Mouse (Mus musculus) embryonic facial prominence, embryonic 12.5 days (tissue): ENCODE measurements around the gene Cnp. TPM values are rescaled to one million over a fixed set of nuclear protein-coding genes. Genes with fewer than 3 reads are reported as not detected.
A peak's percentile ranks its signal among the peaks of the same experiment; 100 is the strongest.
"Not testable (repeated sequence)": the region's sequence is repeated elsewhere in the genome, so short reads cannot be mapped to it uniquely, and the experiment has no call there.

ENCODE experiments used
- ATAC-seq: fragments of 200-750 bp; cut with Nextera tagmentation; 2 replicates; pipeline ENCODE4 v1.8.0; 2017; ENCODE audit not compliant: insufficient number of reproducible peaks, insufficient read depth, low FRiP score, low TSS enrichment
- H3K27ac ChIP-seq: fragments of 300-500 bp; sonication (generic); 2 replicates; pipeline ENCODE4 v1.5.1; 2016; ENCODE audit warnings: mild to moderate bottlenecking
- H3K27me3 ChIP-seq: fragments of 300-500 bp; sonication (generic); 2 replicates; pipeline ENCODE4 v1.6.1; 2016; ENCODE audit warnings: mild to moderate bottlenecking, moderate library complexity
- H3K36me3 ChIP-seq: fragments of 300-500 bp; sonication (generic); 2 replicates; pipeline ENCODE4 v1.6.1; 2016; ENCODE audit warnings: mild to moderate bottlenecking
- H3K4me1 ChIP-seq: fragments of 300-500 bp; sonication (generic); 2 replicates; pipeline ENCODE4 v1.6.1; 2016
- H3K4me2 ChIP-seq: fragments of 300-500 bp; sonication (generic); replicated peaks from 2 replicates; pipeline ENCODE4 v1.6.1; 2016; ENCODE audit warnings: mild to moderate bottlenecking, moderate library complexity
- H3K4me3 ChIP-seq: fragments of 300-500 bp; sonication (generic); 2 replicates; pipeline ENCODE4 v1.5.1; 2016; ENCODE audit warnings: mild to moderate bottlenecking
- H3K9ac ChIP-seq: fragments of 300-500 bp; sonication (generic); 2 replicates; pipeline ENCODE4 v1.6.1; 2016; ENCODE audit warnings: mild to moderate bottlenecking, moderate library complexity
- H3K9me3 ChIP-seq: fragments of 300-500 bp; sonication (generic); 2 replicates; pipeline ENCODE4 v1.6.1; 2016; ENCODE audit warnings: mild to moderate bottlenecking, moderate library complexity
- WGBS: fragments of 180-500 bp; shearing (Covaris S2); methylation state at CpG from one replicate; pipeline ENCODE4 v1.1.7; 2016; 5-methylcytosine and 5-hydroxymethylcytosine counted together
- polyA plus RNA-seq: library from polyadenylated mRNA; unstranded; fragments of >200 nt; fragmentation: Nextera tagmentation; extraction: Ambion mirVana; gene quantifications from 2 replicates; pipeline ENCODE4 v1.2.1, GENCODE M21; 2016

Gene Cnp
- 36.2 and 37.2 TPM in 2 replicates for polyA plus RNA-seq

GRCm38 (mm10) chr11:100574708-100575483 lies at the start of gene Cnp:
Cnp (plus strand) TSS chr11:100574904.
- Histone ChIP-seq H3K4me2 (peak within 1 kb of the TSS; percentile 51), H3K9ac (peak within 1 kb of the TSS; percentile 25; the same call in 1 of the 2 replicates), H3K27ac (peak within 1 kb of the TSS; percentile 59), H3K9me3 (no peaks in the 10 kb centered on the region), H3K4me1 (peaks cover 25% of the 10 kb centered on the region), H3K36me3 (peaks cover 20% of the 10 kb centered on the region), H3K4me3 (peak within 1 kb of the TSS; percentile 48), H3K27me3 (peaks cover 13% of the 10 kb centered on the region; the same call in 1 of the 2 replicates)
- ATAC-seq = no peak; the same call in 1 of the 2 replicates
- 2% methylated on average over 47 of the region's 47 CpGs for WGBS

- H3K27ac ChIP-seq = no peak overlapping the region
- H3K9me3 ChIP-seq = no peaks in the 10 kb centered on the region
- H3K4me2 ChIP-seq = peak overlapping the region; percentile 92
- H3K9ac ChIP-seq = peak overlapping the region; percentile 84; the same call in 1 of the 2 replicates
- ATAC-seq = no peak
- peak overlapping the region; percentile 78; the same call in 1 of the 2 replicates for H3K4me3 ChIP-seq
- peaks cover 34% of the 10 kb centered on the region for H3K4me1 ChIP-seq
- no peaks in the 10 kb centered on the region for H3K27me3 ChIP-seq
- WGBS = 43% methylated on average over 11 of the region's 11 CpGs
- H3K36me3 ChIP-seq = peaks cover 44% of the 10 kb centered on the region
Measured at GRCm38 (mm10) chr11:100524987-100525630, 49.6 kb upstream of the Cnp start.

GRCm38 (mm10) chr11:100526052-100526816 lies 48.5 kb upstream of the Cnp start:
- H3K9ac ChIP-seq = peak overlapping the region; percentile 84
- H3K27ac ChIP-seq = no peak overlapping the region
- no peak for ATAC-seq
- peaks cover 32% of the 10 kb centered on the region for H3K36me3 ChIP-seq
- peak overlapping the region; percentile 92 for H3K4me2 ChIP-seq
- no peaks in the 10 kb centered on the region for H3K27me3 ChIP-seq
- no peaks in the 10 kb centered on the region for H3K9me3 ChIP-seq
- H3K4me3 ChIP-seq = peak overlapping the region; percentile 78
- WGBS = 10% methylated on average over 15 of the region's 15 CpGs
- H3K4me1 ChIP-seq = peaks cover 34% of the 10 kb centered on the region

- Histone ChIP-seq H3K27me3 (no peaks in the 10 kb centered on the region), H3K27ac (peak overlapping the region; percentile 91), H3K9me3 (no peaks in the 10 kb centered on the region), H3K9ac (peak overlapping the region; percentile 84), H3K36me3 (peaks cover 24% of the 10 kb centered on the region), H3K4me2 (peak overlapping the region; percentile 92), H3K4me1 (peaks cover 34% of the 10 kb centered on the region), H3K4me3 (peak overlapping the region; percentile 78)
- ATAC-seq = peak; percentile 32
- under 1% methylated on average over 26 of the region's 26 CpGs for WGBS
Measured at GRCm38 (mm10) chr11:100527066-100527457, 47.6 kb upstream of the Cnp start.

- ATAC-seq = peak; percentile 96
- H3K4me1 ChIP-seq = peaks cover 34% of the 10 kb centered on the region
- H3K27ac ChIP-seq = peak within 1 kb of the TSS; percentile 91
- no peaks in the 10 kb centered on the region for H3K27me3 ChIP-seq
- H3K4me2 ChIP-seq = peak within 1 kb of the TSS; percentile 92
- H3K36me3 ChIP-seq = peaks cover 17% of the 10 kb centered on the region
- under 1% methylated on average over 48 of the region's 54 CpGs for WGBS
- H3K9me3 ChIP-seq = no peaks in the 10 kb centered on the region
- peak within 1 kb of the TSS; percentile 78 for H3K4me3 ChIP-seq
- H3K9ac ChIP-seq = peak within 1 kb of the TSS; percentile 84
Measured at GRCm38 (mm10) chr11:100527458-100528374, 47.0 kb upstream of the Cnp start, which contains the start of gene Acly. Acly (minus strand) TSS chr11:100528000.

- Histone ChIP-seq H3K4me1 (peaks cover 34% of the 10 kb centered on the region), H3K9ac (peak overlapping the region; percentile 57), H3K9me3 (no peaks in the 10 kb centered on the region), H3K4me2 (peak overlapping the region; percentile 92), H3K27ac (peak overlapping the region; percentile 91; the same call in 1 of the 2 replicates), H3K36me3 (peaks cover 9% of the 10 kb centered on the region), H3K4me3 (peak overlapping the region; percentile 78), H3K27me3 (no peaks in the 10 kb centered on the region)
- WGBS = 21% methylated on average over 19 of the region's 19 CpGs
- ATAC-seq = peak; percentile 45
Measured at GRCm38 (mm10) chr11:100528375-100529165, 46.1 kb upstream of the Cnp start.

DNA sequence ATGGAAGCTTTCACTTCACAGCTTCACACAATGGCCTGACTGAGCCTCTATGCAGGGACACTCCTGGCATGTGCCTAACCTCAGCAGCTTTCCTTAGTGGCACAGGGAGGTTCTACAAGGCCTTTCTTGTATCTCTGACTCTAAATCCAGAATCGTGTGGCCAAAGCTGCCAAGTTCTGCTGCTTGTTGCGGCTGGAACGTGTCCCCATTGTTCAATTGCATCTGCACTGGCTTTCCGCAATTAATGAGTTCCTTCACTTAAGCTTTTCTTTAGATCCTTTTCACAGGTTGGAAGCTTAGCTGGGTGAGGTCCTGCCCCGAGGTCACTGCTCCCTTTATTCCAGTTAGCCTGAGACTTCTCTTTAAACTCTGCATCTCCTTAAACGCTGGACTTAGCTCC lies 40.8 kb upstream of the Cnp start:
- 67% methylated on average over 6 of the region's 6 CpGs for WGBS
- no peak for ATAC-seq
- no peaks in the 10 kb centered on the region for H3K9me3 ChIP-seq

DNA sequence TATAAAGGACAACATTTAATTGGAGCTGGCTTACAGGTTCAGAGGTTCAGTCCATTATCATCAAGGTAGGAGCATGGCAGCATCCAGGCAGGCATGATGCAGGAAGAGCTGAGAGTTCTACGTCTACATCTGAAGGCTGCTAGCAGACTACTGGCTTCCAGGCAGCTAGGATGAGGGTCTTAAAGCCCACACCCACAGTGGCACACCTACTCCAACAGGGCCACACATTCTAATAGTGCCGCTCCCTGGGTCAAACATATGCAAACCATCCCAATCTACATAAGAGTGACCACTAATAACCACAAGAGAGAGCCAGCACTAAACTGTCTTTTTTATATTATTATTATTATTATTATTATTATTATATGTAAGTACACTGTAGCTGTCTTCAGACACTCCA lies 40.3 kb upstream of the Cnp start:
- ATAC-seq, H3K4me1 ChIP-seq, H3K4me3 ChIP-seq, H3K27ac ChIP-seq, H3K27me3 ChIP-seq, H3K9me3 ChIP-seq, H3K36me3 ChIP-seq, H3K4me2 ChIP-seq, H3K9ac ChIP-seq: not testable (repeated sequence)
- WGBS = 89% methylated on average over 2 of the region's 2 CpGs

More for the DNA sequence above, 40.8 kb upstream of the Cnp start:
- H3K27me3 ChIP-seq = no peaks in the 10 kb centered on the region
- H3K4me3 ChIP-seq = no peak overlapping the region
- H3K27ac ChIP-seq = no peak overlapping the region
- H3K4me1 ChIP-seq = no peaks in the 10 kb centered on the region
- H3K4me2 ChIP-seq = no peak overlapping the region
- H3K36me3 ChIP-seq = no peaks in the 10 kb centered on the region
- no peak overlapping the region for H3K9ac ChIP-seq

DNA sequence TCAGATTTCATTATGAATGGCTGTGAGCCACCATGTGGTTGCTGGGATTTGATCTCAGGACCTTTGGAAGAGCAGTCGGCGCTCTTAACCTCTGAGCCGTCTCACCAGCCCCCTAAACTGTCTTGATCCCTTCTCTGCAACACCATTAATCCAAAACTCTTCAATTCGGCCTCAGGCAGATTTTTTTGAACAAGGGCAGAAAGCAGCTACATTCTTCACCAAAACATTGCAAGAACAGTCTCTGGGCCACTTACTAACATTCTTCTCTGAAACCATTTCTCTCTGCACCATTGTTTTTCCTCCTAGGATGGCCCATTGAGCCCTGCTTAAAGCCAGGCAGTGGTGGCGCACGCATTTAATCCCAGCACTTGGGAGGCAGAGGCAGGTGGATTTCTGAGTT lies 39.9 kb upstream of the Cnp start:
- 86% methylated on average over 6 of the region's 6 CpGs for WGBS
- not testable (repeated sequence) for H3K4me2 ChIP-seq, H3K27me3 ChIP-seq, H3K4me3 ChIP-seq, H3K36me3 ChIP-seq, H3K4me1 ChIP-seq, ATAC-seq, H3K27ac ChIP-seq, H3K9ac ChIP-seq, H3K9me3 ChIP-seq

- H3K9ac ChIP-seq = no peak overlapping the region
- H3K4me2 ChIP-seq = no peak overlapping the region
- H3K27ac ChIP-seq = no peak overlapping the region
- H3K27me3 ChIP-seq = no peaks in the 10 kb centered on the region
- H3K4me1 ChIP-seq = no peaks in the 10 kb centered on the region
- H3K36me3 ChIP-seq = no peaks in the 10 kb centered on the region
- 86% methylated on average over 1 of the region's 1 CpGs for WGBS
- H3K4me3 ChIP-seq = no peak overlapping the region
- no peaks in the 10 kb centered on the region for H3K9me3 ChIP-seq
- ATAC-seq = no peak
Measured at GRCm38 (mm10) chr11:100535996-100536395, 38.7 kb upstream of the Cnp start.
